Mouse (Mus musculus): ENCODE results near the gene Gm21093.
"Not testable (repeated sequence)": the region's sequence is repeated elsewhere in the genome, so short reads cannot be mapped to it uniquely, and the experiment has no call there.

The Gm21093 gene

DNA sequence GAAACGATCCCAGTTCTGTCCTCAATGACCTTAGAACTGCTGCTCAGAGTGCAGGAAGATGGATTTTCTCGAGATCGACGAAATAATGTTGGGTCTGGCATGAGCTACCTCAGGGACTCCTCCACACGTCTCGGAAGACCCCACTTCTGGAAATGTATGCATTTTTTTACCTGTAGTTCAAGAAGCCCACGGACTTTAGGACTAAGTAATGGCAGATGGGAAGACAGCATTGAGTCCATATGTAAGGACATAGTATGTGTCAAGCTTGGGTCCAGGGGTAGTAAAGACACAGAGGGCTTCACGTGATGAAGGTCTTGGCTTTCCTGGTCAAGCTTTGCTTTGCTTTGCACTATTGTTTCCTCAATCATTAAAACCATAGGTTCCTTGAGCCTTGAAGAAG is at the start of gene Gm21093:
Gene Gm21093 (minus strand): TSS at position 101 of the 400 bp plus-strand sequence.
- not testable (repeated sequence) for DNase-seq
